Mouse (Mus musculus) CH12.LX (cell line): ENCODE measurements around the gene Phka1. TPM values are rescaled to one million over a fixed set of nuclear protein-coding genes. Genes with fewer than 3 reads are reported as not detected.

Experiments
- DNase-seq: peaks from one replicate; pipeline ENCODE4 v3.0.0-alpha.2; 2013; ENCODE audit errors: extremely low read depth
- H3K27ac ChIP-seq: 2 replicates; pipeline ENCODE4 v1.5.1; 2012; ENCODE audit warnings: low read depth, mild to moderate bottlenecking, control low read depth, moderate library complexity; ENCODE audit not compliant: insufficient read depth
- H3K27me3 ChIP-seq: replicated peaks from 2 replicates; pipeline ENCODE3; 2012; ENCODE audit warnings: inconsistent platforms
- H3K36me3 ChIP-seq, 2 experiments: replicated peaks in 1 of 2; 2 replicates each; pipeline versions ENCODE3 to v1.6.1; 2012; ENCODE audit warnings: inconsistent platforms in 1 of 2, low read length in 1 of 2, mild to moderate bottlenecking in 1 of 2, mixed read lengths in 1 of 2, moderate library complexity in 1 of 2; ENCODE audit not compliant: control insufficient read depth in 1 of 2, insufficient read depth in 1 of 2
- H3K4me1 ChIP-seq, 2 experiments: 2 replicates each; pipeline ENCODE4 v1.6.1; 2012; ENCODE audit warnings: inconsistent platforms in 1 of 2, moderate library complexity in 1 of 2; ENCODE audit not compliant: insufficient read depth in 2 of 2, control insufficient read depth in 1 of 2
- H3K4me2 ChIP-seq: 2 replicates; pipeline ENCODE4 v1.6.1; 2012; ENCODE audit warnings: low read depth, mild to moderate bottlenecking, control low read depth; ENCODE audit not compliant: poor library complexity, insufficient read depth, severe bottlenecking
- H3K4me3 ChIP-seq, 3 experiments: fragments of 150-350 bp in 1 of 3; sonication (generic) in 1 of 3; replicated peaks in 1 of 3; 2 replicates each; pipeline versions ENCODE3 to v1.5.1; 2011 to 2012; ENCODE audit warnings: low read depth in 2 of 3, low read length in 2 of 3, mild to moderate bottlenecking in 2 of 3, moderate library complexity in 2 of 3, control low read depth in 1 of 3, improper control_type of control experiment in 1 of 3, inconsistent platforms in 1 of 3, mixed read lengths in 1 of 3; ENCODE audit not compliant: poor library complexity in 1 of 3
- H3K79me2 ChIP-seq: replicated peaks from 2 replicates; pipeline ENCODE4 v1.6.1; 2012; ENCODE audit warnings: mild to moderate bottlenecking, moderate library complexity; ENCODE audit not compliant: control insufficient read depth, poor library complexity, insufficient read depth, severe bottlenecking; ENCODE audit errors: extremely low read depth
- H3K9ac ChIP-seq: 2 replicates; pipeline ENCODE4 v1.6.1; 2012; ENCODE audit warnings: low read depth, mild to moderate bottlenecking, control low read depth, moderate library complexity; ENCODE audit not compliant: insufficient read depth
- H3K9me3 ChIP-seq: replicated peaks from 2 replicates; pipeline ENCODE3; 2012; ENCODE audit warnings: low read length, inconsistent platforms, mixed read lengths
- CHD1 ChIP-seq: IDR thresholded peaks from 2 replicates; pipeline ENCODE4 v1.6.1; 2012; ENCODE audit warnings: low read depth, low read length, improper control_type of control experiment, inconsistent platforms
- CHD2 ChIP-seq: IDR thresholded peaks from 2 replicates; pipeline ENCODE4 v1.6.1; 2011; ENCODE audit warnings: low read length, improper control_type of control experiment
- CTCF ChIP-seq, 2 experiments: IDR thresholded peaks in 1 of 2; conservative IDR thresholded peaks in 1 of 2; 2 replicates each; pipeline ENCODE4 v1.5.1; 2011 to 2012; ENCODE audit warnings: low read depth in 2 of 2, low read length in 2 of 2, improper control_type of control experiment in 1 of 2, inconsistent platforms in 1 of 2, mild to moderate bottlenecking in 1 of 2, moderate library complexity in 1 of 2
- E2F4 ChIP-seq: IDR thresholded peaks from 2 replicates; pipeline ENCODE4 v1.6.1; 2011; ENCODE audit warnings: low read depth, low read length, improper control_type of control experiment; ENCODE audit not compliant: insufficient replicate concordance
- ETS1 ChIP-seq: conservative IDR thresholded peaks from 2 replicates; pipeline ENCODE4 v1.6.1; 2012; ENCODE audit warnings: low read depth, mild to moderate bottlenecking, inconsistent platforms, low read length, improper control_type of control experiment, moderate library complexity
- GABPA ChIP-seq: IDR thresholded peaks from 2 replicates; pipeline ENCODE4 v1.6.1; 2012; ENCODE audit warnings: low read depth, low read length, improper control_type of control experiment, inconsistent platforms; ENCODE audit not compliant: insufficient replicate concordance
- HCFC1 ChIP-seq: IDR thresholded peaks from 2 replicates; pipeline ENCODE4 v1.6.1; 2012; ENCODE audit warnings: low read depth, mild to moderate bottlenecking, inconsistent platforms, low read length, improper control_type of control experiment
- JUND ChIP-seq: conservative IDR thresholded peaks from 2 replicates; pipeline ENCODE4 v1.6.1; 2011; ENCODE audit warnings: low read depth, low read length, improper control_type of control experiment
- KAT2A ChIP-seq: IDR thresholded peaks from 2 replicates; pipeline ENCODE4 v1.6.1; 2012; ENCODE audit warnings: low read length, improper control_type of control experiment, inconsistent platforms; ENCODE audit not compliant: insufficient replicate concordance
- MAFK ChIP-seq: IDR thresholded peaks from 2 replicates; pipeline ENCODE4 v1.6.1; 2011; ENCODE audit warnings: low read length, improper control_type of control experiment; ENCODE audit not compliant: insufficient replicate concordance
- MEF2A ChIP-seq: IDR thresholded peaks from 2 replicates; pipeline ENCODE4 v1.6.1; 2014; ENCODE audit warnings: low read depth, mild to moderate bottlenecking, inconsistent platforms, low read length, improper control_type of control experiment, borderline replicate concordance
- NELFE ChIP-seq: IDR thresholded peaks from 2 replicates; pipeline ENCODE4 v1.6.1; 2011; ENCODE audit warnings: low read depth, low read length, improper control_type of control experiment
- NRF1 ChIP-seq: IDR thresholded peaks from 2 replicates; pipeline ENCODE4 v1.6.1; 2014; ENCODE audit warnings: low read depth, mild to moderate bottlenecking, inconsistent platforms, low read length, improper control_type of control experiment, moderate library complexity
- PAX5 ChIP-seq: IDR thresholded peaks from 2 replicates; pipeline ENCODE4 v1.6.1; 2012; ENCODE audit warnings: low read length, inconsistent platforms, mixed read lengths
- POLR2A ChIP-seq: IDR thresholded peaks from 2 replicates; pipeline ENCODE4 v1.6.1; 2011; ENCODE audit warnings: low read depth, mild to moderate bottlenecking, improper control_type of control experiment, low read length
- POLR2AphosphoS2 ChIP-seq: IDR thresholded peaks from 2 replicates; pipeline ENCODE4 v1.6.1; 2011; ENCODE audit warnings: low read depth, low read length, improper control_type of control experiment
- RAD21 ChIP-seq: IDR thresholded peaks from 2 replicates; pipeline ENCODE4 v1.6.1; 2011; ENCODE audit warnings: low read depth, mild to moderate bottlenecking, low read length, improper control_type of control experiment, moderate library complexity
- SIN3A ChIP-seq: IDR thresholded peaks from 2 replicates; pipeline ENCODE4 v1.6.1; 2012; ENCODE audit warnings: low read length, improper control_type of control experiment, inconsistent platforms
- SMC3 ChIP-seq: IDR thresholded peaks from 2 replicates; pipeline ENCODE4 v1.6.1; 2011; ENCODE audit warnings: low read depth, low read length, improper control_type of control experiment
- USF1 ChIP-seq: IDR thresholded peaks from 2 replicates; pipeline ENCODE4 v1.6.1; 2014; ENCODE audit warnings: low read depth, mild to moderate bottlenecking, inconsistent platforms, low read length, improper control_type of control experiment
- USF2 ChIP-seq: conservative IDR thresholded peaks from 2 replicates; pipeline ENCODE4 v1.6.1; 2011; ENCODE audit warnings: low read depth, low read length, improper control_type of control experiment
- ZC3H11A ChIP-seq: IDR thresholded peaks from 2 replicates; pipeline ENCODE4 v1.6.1; 2012; ENCODE audit warnings: low read depth, mild to moderate bottlenecking, inconsistent platforms, low read length, improper control_type of control experiment
- ZNF384 ChIP-seq: IDR thresholded peaks from 2 replicates; pipeline ENCODE4 v1.6.1; 2012; ENCODE audit warnings: low read depth, low read length, improper control_type of control experiment, inconsistent platforms
- dilution Hi-C: fragments of 300-500 bp; cut with MboI; formaldehyde crosslinking; loops from 2 replicates; pipeline ENCODE4 v1.14.3; 2020; ENCODE audit warnings: low sequenced_read_pairs; ENCODE audit not compliant: extremely low pct_unique_long_range_greater_than_20kb, extremely low pct_ligation_motif_present
- in situ Hi-C: fragments of 300-500 bp; cut with MboI; formaldehyde crosslinking; loops from 3 replicates; pipeline ENCODE4 v1.14.3; 2019; ENCODE audit warnings: low sequenced_read_pairs, low pct_ligation_motif_present, low pct_unique_long_range_greater_than_20kb, mixed read lengths
- polyA plus RNA-seq: library from polyadenylated mRNA; unstranded; fragments of >175 nt; gene quantifications from 2 replicates; pipeline ENCODE4 v1.2.1, GENCODE M21; 2012; ENCODE audit warnings: low read depth; ENCODE audit not compliant: insufficient read length
- total RNA-seq, 2 experiments: library from RNA; depleted of rRNA; stranded (reverse); fragments of 300-350 nt in 1 of 2; fragments of >200 nt in 1 of 2; gene quantifications; 2 replicates each; pipeline ENCODE4 v1.2.3; 2012 to 2014

Phka1 gene
- total and polyA plus RNA-seq, 3 experiments, result 2.1 to 3.9 (median 2.3) TPM

- Histone ChIP-seq H3K4me2 (no peak overlapping the region), H3K4me1 (no peaks in the 10 kb centered on the region), H3K27me3 (no peaks in the 10 kb centered on the region), H3K4me3 (no peak overlapping the region), H3K36me3 (no peaks in the 10 kb centered on the region), H3K9ac (no peak overlapping the region), H3K9me3 (no peaks in the 10 kb centered on the region), H3K79me2 (no peaks in the 10 kb centered on the region), H3K27ac (no peak overlapping the region)
- TF ChIP-seq NELFE (no peak), MEF2A (no peak), JUND (no peak), E2F4 (no peak), KAT2A (no peak), CTCF (conservative IDR thresholded peaks at IDR 0.05 in 1 of 2, IDR thresholded peaks at IDR 0.05 in 1 of 2; ENCODE audit: low read depth in 2 of 2, low read length in 2 of 2) (no peak), PAX5 (no peak), HCFC1 (no peak), SIN3A (no peak), MAFK (no peak), NRF1 (no peak), ZNF384 (no peak), GABPA (no peak), ZC3H11A (no peak), USF1 (no peak), CHD1 (no peak), POLR2A (no peak), POLR2AphosphoS2 (no peak), ETS1 (no peak), CHD2 (no peak)
- in situ Hi-C loops, result no loop called here
- no peak for DNase-seq
- dilution Hi-C loops, result no loop called here
These were observed 22.6 kb upstream of the Phka1 start for GRCm38 (mm10) chrX:102666641-102667040.

- Histone ChIP-seq H3K27me3 (no peaks in the 10 kb centered on the region), H3K4me2 (no peak overlapping the region), H3K4me3 (no peak overlapping the region), H3K36me3 (no peaks in the 10 kb centered on the region), H3K79me2 (no peaks in the 10 kb centered on the region), H3K9me3 (no peaks in the 10 kb centered on the region), H3K9ac (no peak overlapping the region), H3K4me1 (no peaks in the 10 kb centered on the region), H3K27ac (no peak overlapping the region)
- TF ChIP-seq RAD21, result peak; percentile 48
- TF ChIP-seq ETS1, result no peak
- TF ChIP-seq CTCF (conservative IDR thresholded peaks at IDR 0.05 in 1 of 2, IDR thresholded peaks at IDR 0.05 in 1 of 2; ENCODE audit: low read depth in 2 of 2, low read length in 2 of 2), result peak in 1 of 2 experiments; percentile 57; a peak in 2 of 4 replicates
- peak; percentile 20 for TF ChIP-seq SMC3
- TF ChIP-seq USF2, result no peak
- in situ Hi-C loops (no loop called here), dilution Hi-C loops (no loop called here)
- peak; percentile 21 for DNase-seq
These were observed 16.7 kb upstream of the Phka1 start for GRCm38 (mm10) chrX:102660712-102661111.
